Mouse (Mus musculus) left cerebral cortex, postnatal 25 days (tissue): ENCODE results near the gene Snx29. TPM values are rescaled to one million over a fixed set of nuclear protein-coding genes. Genes with fewer than 3 reads are reported as not detected.

ENCODE experiments used
- DNase-seq, 2 experiments: peaks; one replicate each; pipeline ENCODE4 v3.0.0; 2022; ENCODE audit warnings: low spot score in 2 of 2, mixed read lengths in 1 of 2
- intact Hi-C: fragments of 180-260 bp; cut with DNase I; formaldehyde crosslinking; loops from one replicate; pipeline ENCODE4 v1.15.1; 2025
- total RNA-seq, 2 experiments: library from RNA; stranded (reverse); gene quantifications; 2 replicates each; pipeline ENCODE4 v1.2.3; 2021

Gene Snx29
- total RNA-seq, 2 experiments from 2014 or later, result 19.4 to 24.4 TPM

DNA sequence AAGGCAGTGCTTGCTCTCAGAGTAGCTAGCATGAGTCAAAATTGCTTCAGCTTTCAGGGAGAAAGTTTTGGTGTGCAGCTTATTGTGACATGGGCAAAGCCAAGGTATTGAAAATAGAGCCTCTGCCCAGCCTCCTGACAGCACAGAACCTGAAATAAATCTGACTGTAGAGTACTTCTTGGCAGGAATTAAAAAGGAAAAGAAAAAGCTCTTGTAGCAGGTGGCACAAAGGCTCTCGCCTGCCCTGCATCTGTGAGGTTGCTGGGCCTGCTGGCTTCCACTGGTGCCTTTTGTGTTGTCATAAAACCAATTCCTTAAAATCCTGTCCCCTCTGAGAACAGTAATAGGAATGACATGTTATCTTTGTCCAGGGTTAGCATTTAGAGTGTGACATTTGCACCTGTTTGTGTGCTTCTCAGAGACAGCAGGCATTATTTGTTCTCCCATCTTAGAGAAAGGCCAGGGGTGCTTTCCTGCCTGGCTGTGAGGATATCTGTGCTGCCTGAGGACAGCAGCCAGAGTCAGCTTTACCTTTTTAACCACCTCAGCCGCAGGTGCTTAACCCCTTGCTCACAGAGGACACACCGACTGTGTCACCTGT lies 289.9 kb downstream of the Snx29 start:
- intact Hi-C loops, result no loop called here
- DNase-seq, result peak in 1 of 2 experiments; percentile 50

DNA sequence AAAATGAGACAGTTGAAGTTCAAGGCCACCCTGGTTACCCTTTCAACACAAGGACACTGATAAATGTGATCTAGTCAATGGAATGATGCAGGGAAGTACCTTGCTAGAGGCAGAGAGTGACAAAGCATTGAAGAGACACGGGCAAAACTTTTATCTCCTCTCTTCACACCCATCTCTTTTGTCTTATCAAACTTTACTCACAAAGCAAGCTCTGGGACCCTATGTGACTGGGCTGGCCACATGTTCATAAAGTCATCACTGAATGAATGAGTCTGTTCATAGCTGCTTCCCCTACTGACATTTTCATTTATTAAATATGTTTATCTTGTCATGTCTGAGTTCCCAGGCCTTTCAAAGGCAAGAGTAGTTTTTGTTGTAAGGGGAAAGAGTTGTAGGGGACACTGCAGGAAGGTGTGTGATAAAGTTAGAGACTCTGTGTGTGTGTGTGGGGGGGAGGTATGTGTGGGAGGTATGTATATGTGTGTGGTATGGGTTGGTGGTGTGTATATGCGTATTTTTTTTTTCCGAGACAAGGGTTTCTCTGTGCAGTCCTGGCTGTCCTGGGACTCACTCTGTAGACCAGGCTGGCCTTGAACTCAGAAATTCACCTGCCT lies 291.8 kb downstream of the Snx29 start:
- intact Hi-C loops, result no loop called here
- DNase-seq, result no peak

DNA sequence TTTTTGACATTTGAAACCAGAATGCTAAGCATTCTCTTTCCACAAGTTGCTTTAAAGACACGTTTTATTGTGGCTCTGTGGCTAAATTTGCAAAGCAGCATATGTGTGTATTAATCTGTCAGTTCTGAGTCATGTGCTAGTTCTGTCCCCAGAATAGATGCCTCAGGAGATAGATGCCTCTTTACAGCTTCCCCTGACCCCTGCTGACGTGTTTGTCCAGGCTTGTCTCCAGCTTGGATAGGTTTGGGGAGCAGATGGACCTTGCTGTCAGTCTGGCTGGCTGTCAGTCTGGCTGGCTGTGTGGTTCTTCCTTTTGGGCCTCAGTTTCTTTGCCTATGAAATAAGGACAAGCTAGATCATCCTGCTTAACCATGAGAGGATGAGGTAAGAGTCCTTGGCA lies 292.9 kb downstream of the Snx29 start:
- intact Hi-C loops, result no loop called here
- DNase-seq, result peak; percentile 46 to 82

DNA sequence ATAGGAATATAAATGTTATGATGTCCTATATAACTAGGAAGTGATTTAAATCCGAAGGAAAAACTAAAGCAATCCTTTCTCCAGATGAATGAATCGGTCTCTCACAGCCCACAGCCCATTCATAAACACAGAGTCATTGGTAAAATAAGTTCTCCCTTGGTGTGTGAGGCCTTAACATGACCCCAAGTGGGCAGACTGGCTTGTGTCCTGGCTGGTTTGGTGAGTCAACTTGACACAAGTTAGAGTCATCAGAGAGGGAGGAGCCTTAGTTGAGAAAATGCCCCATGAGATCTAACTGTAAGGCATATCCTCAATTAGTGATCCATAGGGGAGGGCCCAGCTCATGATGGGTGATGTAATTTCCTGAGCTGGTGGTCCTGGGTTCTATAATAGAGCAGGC lies 297.2 kb downstream of the Snx29 start:
- intact Hi-C loops, result no loop called here
- DNase-seq, result no peak

GRCm38 (mm10) chr16:11621042-11621441 lies 298.3 kb downstream of the Snx29 start:
- intact Hi-C loops, result no loop called here
- DNase-seq, result no peak

GRCm38 (mm10) chr16:11621664-11622063 lies 299.0 kb downstream of the Snx29 start:
- DNase-seq, result no peak

DNA sequence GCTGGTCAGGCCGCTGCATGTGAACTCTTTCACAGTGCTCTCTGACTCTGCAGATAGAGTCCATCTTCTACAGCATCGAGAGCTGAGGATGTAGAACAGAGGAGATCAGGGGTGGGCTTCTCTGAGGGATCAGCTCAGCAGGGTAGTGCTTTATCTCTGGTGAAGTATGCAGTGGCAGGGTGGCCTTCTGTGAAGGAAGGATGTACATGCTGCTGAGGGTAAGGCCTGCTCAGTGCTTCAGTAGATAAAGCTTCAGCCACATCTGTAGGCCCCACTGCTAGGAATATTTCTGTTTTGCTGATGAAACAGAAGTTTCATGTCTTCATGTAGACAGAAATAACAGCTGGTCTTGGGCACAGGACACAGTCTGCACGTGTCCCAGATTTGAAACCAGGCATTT lies 300.3 kb downstream of the Snx29 start:
- intact Hi-C loops, result no loop called here

More at GRCm38 (mm10) chr16:11621664-11622063, 299.0 kb downstream of the Snx29 start:
- intact Hi-C loops, result no loop called here

GRCm38 (mm10) chr16:11624121-11624520 lies 301.4 kb downstream of the Snx29 start:
- intact Hi-C loops, result no loop called here
- DNase-seq, result no peak

More for the DNA sequence above, 300.3 kb downstream of the Snx29 start:
- no peak for DNase-seq

- intact Hi-C loops, result no loop called here
- DNase-seq, result peak in 1 of 2 experiments; percentile 64
These were observed 303.3 kb downstream of the Snx29 start for GRCm38 (mm10) chr16:11626004-11626481.

DNA sequence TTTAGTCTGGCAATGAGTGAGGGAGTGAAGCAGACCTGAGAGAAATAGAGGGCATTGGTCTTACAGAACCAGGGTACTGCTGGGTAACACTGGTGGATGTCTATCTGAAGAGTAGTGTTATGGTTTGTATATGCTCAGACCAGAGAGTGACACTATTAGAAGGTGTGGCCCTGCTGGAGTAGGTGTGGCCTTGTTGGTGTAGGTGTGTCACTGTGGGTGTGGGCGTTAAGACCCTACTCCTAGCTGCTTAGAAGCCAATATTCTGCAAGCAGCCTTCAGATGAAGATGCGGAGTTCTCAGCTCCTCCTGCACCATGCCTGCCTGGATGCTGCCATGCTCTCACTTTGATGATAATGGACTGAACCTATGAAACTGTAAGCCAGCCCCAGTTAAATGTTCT lies 303.9 kb downstream of the Snx29 start:
- no peak for DNase-seq
- intact Hi-C loops, result no loop called here

GRCm38 (mm10) chr16:11627866-11628638 lies 305.3 kb downstream of the Snx29 start:
- DNase-seq, result no peak
- intact Hi-C loops, result no loop called here

- no peak for DNase-seq
- intact Hi-C loops, result no loop called here
These were observed 307.0 kb downstream of the Snx29 start for GRCm38 (mm10) chr16:11629704-11630103.

- no peak for DNase-seq
- intact Hi-C loops, result no loop called here
These were observed 307.8 kb downstream of the Snx29 start for GRCm38 (mm10) chr16:11630489-11630888.

- DNase-seq, result no peak
- intact Hi-C loops, result no loop called here
These were observed 309.6 kb downstream of the Snx29 start for GRCm38 (mm10) chr16:11632205-11632747.

GRCm38 (mm10) chr16:11636196-11636733 lies 313.6 kb downstream of the Snx29 start:
- intact Hi-C loops, result no loop called here
- DNase-seq, result no peak

DNA sequence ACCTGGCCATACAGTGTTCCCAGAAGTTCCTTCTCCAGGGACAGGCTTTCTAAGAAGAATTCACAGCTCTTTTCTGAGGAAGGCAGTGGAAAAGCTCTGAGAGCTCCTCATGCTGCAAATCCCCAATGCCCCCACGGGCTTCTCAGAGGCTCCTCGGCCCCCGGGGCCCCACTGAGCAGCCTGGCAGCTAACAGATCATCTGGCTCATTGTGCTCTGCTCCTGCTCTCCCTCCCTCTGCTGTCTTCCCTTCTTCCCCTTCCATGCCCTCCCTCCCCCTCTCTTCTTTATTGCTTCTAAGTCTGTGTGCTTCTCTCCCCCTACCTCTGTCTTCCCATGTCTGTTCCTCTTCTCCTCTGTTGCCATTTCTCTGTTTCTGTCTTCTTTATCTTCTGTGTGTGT lies 314.2 kb downstream of the Snx29 start:
- intact Hi-C loops, result no loop called here

GRCm38 (mm10) chr16:11637794-11638193 lies 315.1 kb downstream of the Snx29 start:
- no peak for DNase-seq
- intact Hi-C loops, result no loop called here

More for the DNA sequence above, 314.2 kb downstream of the Snx29 start:
- no peak for DNase-seq

- no peak for DNase-seq
- intact Hi-C loops, result no loop called here
These were observed 316.0 kb downstream of the Snx29 start for GRCm38 (mm10) chr16:11638739-11639138.

DNA sequence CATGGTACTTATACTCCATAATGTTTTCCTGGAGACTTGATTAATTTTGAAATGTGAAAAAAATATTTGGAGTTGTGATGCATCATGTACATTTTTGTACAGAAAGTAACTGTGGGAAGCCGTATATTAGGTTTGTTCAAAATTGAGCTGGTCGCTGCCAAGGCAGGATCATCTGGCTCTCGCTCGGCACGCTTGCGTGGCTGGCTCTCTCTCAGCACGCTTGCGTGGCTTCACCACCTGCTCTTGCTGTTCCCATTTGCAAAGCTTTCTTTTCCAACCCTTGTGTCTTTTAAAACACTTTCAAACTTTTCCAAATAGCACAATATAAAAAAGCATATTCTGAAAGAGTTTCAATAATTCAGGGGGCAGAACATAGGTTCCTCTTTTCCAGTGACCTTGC lies 317.2 kb downstream of the Snx29 start:
- intact Hi-C loops, result no loop called here
- peak; percentile 52 to 80 for DNase-seq

DNA sequence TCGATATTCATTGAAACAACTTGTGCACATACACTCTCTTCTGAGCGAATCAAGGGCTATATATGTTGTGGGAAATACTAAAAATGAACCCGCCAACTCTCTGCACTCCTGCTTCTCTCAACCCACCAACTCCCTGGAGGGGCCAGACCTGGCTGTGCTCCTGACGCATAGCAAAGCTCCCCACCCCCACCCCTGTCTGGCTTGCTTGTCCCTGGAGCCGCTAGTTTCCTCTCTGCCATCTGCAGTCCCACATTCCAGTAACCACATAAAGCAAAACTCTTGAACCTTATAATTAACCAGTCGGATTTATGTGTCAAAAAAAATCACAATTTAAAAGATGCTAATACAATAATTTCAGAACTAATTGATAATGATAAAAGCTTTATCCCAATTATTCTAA lies 320.9 kb downstream of the Snx29 start:
- peak in 1 of 2 experiments; percentile 28 for DNase-seq

More for the DNA sequence above, 320.9 kb downstream of the Snx29 start:
- intact Hi-C loops, result no loop called here
